Mouse (Mus musculus): ENCODE results near the gene Pibf1. TPM values are rescaled to one million over a fixed set of nuclear protein-coding genes. Genes with fewer than 3 reads are reported as not detected.
A peak's percentile ranks its signal among the peaks of the same experiment; 100 is the strongest.

Pibf1 gene
- polyA plus RNA-seq, 1 experiment from 2014 or later, result 26.3 TPM

GRCm38 (mm10) chr14:99218396-99219012, 119.3 kb downstream of the Pibf1 start:
- H3K27ac ChIP-seq, result no peak overlapping the region
- 77% methylated on average over 7 of the region's 7 CpGs for WGBS
- peaks cover 11% of the 10 kb centered on the region; the same call in 1 of the 2 replicates for H3K36me3 ChIP-seq
- H3K4me1 ChIP-seq (replicated peaks), result peaks cover 4% of the 10 kb centered on the region
- no peak for ATAC-seq (ENCODE audit: insufficient number of reproducible peaks, insufficient read depth, low FRiP score, low TSS enrichment, low read depth)
- H3K27me3 ChIP-seq, result no peaks in the 10 kb centered on the region
- H3K9me3 ChIP-seq, result no peaks in the 10 kb centered on the region
- no peak overlapping the region for H3K9ac ChIP-seq (replicated peaks)
- H3K4me3 ChIP-seq (replicated peaks), result no peak overlapping the region
- H3K4me2 ChIP-seq, result no peak overlapping the region

DNA sequence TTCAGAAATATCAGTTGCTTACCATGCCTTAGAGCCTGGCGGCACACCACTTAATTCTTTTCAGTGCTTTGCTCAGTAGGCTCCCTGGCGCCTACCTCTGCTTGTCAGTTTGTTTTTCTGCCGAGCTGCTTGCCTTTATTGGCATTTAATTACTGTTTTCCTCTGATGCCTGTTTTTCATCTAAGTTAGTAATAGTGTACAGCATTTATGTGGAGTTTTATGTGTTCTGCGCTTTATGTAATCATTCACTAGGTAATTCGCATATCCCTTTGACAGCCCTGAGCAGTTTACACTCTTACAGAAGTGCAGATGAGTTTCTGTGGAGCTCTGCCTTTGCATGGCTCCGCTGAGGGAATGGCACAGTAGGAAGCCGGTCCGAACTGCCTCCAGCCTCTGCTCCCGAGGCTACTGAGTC, 120.5 kb downstream of the Pibf1 start:
- Histone ChIP-seq H3K4me2 (peak overlapping the region; percentile 37), H3K9ac (replicated peaks) (no peak overlapping the region), H3K9me3 (no peaks in the 10 kb centered on the region), H3K27me3 (no peaks in the 10 kb centered on the region), H3K36me3 (peaks cover 7% of the 10 kb centered on the region; the same call in 1 of the 2 replicates), H3K27ac (peak overlapping the region; percentile 53; the same call in 1 of the 2 replicates), H3K4me3 (replicated peaks) (no peak overlapping the region), H3K4me1 (replicated peaks) (peaks cover 4% of the 10 kb centered on the region)
- ATAC-seq (ENCODE audit: insufficient number of reproducible peaks, insufficient read depth, low FRiP score, low TSS enrichment, low read depth), result peak; percentile 67
- 4% methylated on average over 9 of the region's 9 CpGs for WGBS

DNA sequence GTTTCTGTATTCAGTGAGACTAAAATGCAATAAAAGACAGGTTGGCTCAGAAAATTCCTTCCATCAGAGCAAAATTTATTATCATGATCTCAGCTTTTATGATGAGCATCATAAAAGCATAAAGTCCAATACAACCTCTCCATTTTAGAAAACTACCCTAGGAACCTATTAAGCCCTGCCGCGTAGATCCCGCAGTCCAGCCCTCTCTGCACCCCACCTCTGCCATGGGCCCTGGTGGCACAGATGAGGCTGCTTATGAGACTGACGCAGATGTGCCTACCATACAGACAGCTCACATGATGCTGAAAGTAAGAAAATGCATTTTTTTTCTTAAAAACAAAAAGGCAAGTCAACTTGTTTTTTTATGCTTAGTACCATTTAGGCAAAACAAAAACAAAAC, 126.7 kb downstream of the Pibf1 start:
- Histone ChIP-seq H3K9ac (replicated peaks) (no peak overlapping the region), H3K36me3 (0 out of 2 replicates have a peak, but pooled peaks cover 5% of the 10 kb centered on the region), H3K27ac (no peak overlapping the region), H3K4me2 (no peak overlapping the region), H3K9me3 (no peaks in the 10 kb centered on the region), H3K27me3 (no peaks in the 10 kb centered on the region), H3K4me3 (replicated peaks) (no peak overlapping the region), H3K4me1 (replicated peaks) (no peaks in the 10 kb centered on the region)
- WGBS, result 95% methylated on average over 4 of the region's 4 CpGs
- ATAC-seq (ENCODE audit: insufficient number of reproducible peaks, insufficient read depth, low FRiP score, low TSS enrichment, low read depth), result no peak

- 87% methylated on average over 11 of the region's 11 CpGs for WGBS
These were observed 130.0 kb downstream of the Pibf1 start for GRCm38 (mm10) chr14:99229071-99229780.

GRCm38 (mm10) chr14:99233056-99233455, 133.8 kb downstream of the Pibf1 start:
- Histone ChIP-seq H3K9me3 (no peaks in the 10 kb centered on the region), H3K4me2 (no peak overlapping the region), H3K4me1 (replicated peaks) (no peaks in the 10 kb centered on the region), H3K4me3 (replicated peaks) (no peak overlapping the region), H3K36me3 (peaks cover 16% of the 10 kb centered on the region; the same call in 1 of the 2 replicates), H3K27ac (no peak overlapping the region), H3K9ac (replicated peaks) (no peak overlapping the region), H3K27me3 (no peaks in the 10 kb centered on the region)
- no peak for ATAC-seq (ENCODE audit: insufficient number of reproducible peaks, insufficient read depth, low FRiP score, low TSS enrichment, low read depth)
- 90% methylated on average over 3 of the region's 3 CpGs for WGBS

More at GRCm38 (mm10) chr14:99229071-99229780, 130.0 kb downstream of the Pibf1 start:
- no peak for ATAC-seq (ENCODE audit: insufficient number of reproducible peaks, insufficient read depth, low FRiP score, low TSS enrichment, low read depth)
- Histone ChIP-seq H3K9me3 (no peaks in the 10 kb centered on the region), H3K9ac (replicated peaks) (no peak overlapping the region), H3K4me1 (replicated peaks) (no peaks in the 10 kb centered on the region), H3K4me2 (no peak overlapping the region), H3K36me3 (peaks cover 12% of the 10 kb centered on the region; the same call in 1 of the 2 replicates), H3K4me3 (replicated peaks) (no peak overlapping the region), H3K27me3 (no peaks in the 10 kb centered on the region), H3K27ac (no peak overlapping the region)

DNA sequence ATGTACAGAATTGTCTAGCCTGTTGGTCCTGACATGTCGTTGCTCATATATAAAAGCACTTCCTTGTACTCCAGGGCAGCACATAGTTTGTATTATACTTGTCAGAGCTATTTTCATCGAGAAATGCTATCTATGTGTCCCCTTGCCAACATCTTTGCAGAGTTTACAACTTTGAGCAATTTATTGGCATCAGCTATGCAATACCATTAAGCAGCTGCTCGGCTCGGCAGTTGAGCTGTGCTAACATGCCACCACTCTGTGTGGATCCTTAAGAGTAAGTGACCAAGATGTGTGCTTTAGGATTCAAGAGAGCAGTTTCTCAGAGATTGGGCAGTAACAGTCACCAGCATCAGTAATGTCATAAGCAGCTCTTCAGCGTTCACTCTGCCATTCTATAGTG, 137.9 kb downstream of the Pibf1 start:
- no peak overlapping the region for H3K27ac ChIP-seq
- H3K4me3 ChIP-seq (replicated peaks), result no peak overlapping the region
- H3K9me3 ChIP-seq, result no peaks in the 10 kb centered on the region
- H3K36me3 ChIP-seq, result peaks cover 16% of the 10 kb centered on the region; the same call in 1 of the 2 replicates
- no peak for ATAC-seq (ENCODE audit: insufficient number of reproducible peaks, insufficient read depth, low FRiP score, low TSS enrichment, low read depth)
- no peak overlapping the region for H3K9ac ChIP-seq (replicated peaks)
- no peaks in the 10 kb centered on the region for H3K27me3 ChIP-seq
- 83% methylated on average over 5 of the region's 5 CpGs for WGBS
- no peak overlapping the region for H3K4me2 ChIP-seq
- H3K4me1 ChIP-seq (replicated peaks), result no peaks in the 10 kb centered on the region

DNA sequence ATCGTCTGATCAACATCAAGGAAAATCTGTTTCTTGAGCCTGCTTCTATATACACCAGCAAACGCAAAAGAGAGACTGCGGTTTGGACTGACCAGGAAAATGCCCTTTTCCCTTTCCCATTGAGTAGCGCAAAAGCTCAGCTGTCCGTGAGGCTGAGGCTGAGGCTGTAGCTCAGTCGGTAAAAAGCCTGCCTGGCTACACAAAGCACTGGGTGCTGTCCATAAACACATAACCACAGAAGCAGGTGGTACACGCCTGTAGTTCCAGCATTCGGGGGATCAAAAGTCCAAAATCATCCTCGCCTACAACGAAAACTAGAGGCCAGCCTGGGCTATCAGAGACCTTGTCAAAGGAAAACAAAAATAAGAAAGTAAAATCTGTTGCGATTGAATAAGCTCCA, 141.3 kb downstream of the Pibf1 start:
- no peak overlapping the region for H3K4me2 ChIP-seq
- 89% methylated on average over 11 of the region's 11 CpGs for WGBS
- H3K27ac ChIP-seq, result no peak overlapping the region
- H3K36me3 ChIP-seq, result peaks cover 21% of the 10 kb centered on the region; the same call in 1 of the 2 replicates
- ATAC-seq (ENCODE audit: insufficient number of reproducible peaks, insufficient read depth, low FRiP score, low TSS enrichment, low read depth), result no peak
- H3K4me3 ChIP-seq (replicated peaks), result no peak overlapping the region
- H3K27me3 ChIP-seq, result no peaks in the 10 kb centered on the region
- H3K9me3 ChIP-seq, result no peaks in the 10 kb centered on the region
- no peak overlapping the region for H3K9ac ChIP-seq (replicated peaks)
- H3K4me1 ChIP-seq (replicated peaks), result no peaks in the 10 kb centered on the region

GRCm38 (mm10) chr14:99244508-99244907, 145.3 kb downstream of the Pibf1 start:
- Histone ChIP-seq H3K4me2 (no peak overlapping the region), H3K36me3 (peaks cover 19% of the 10 kb centered on the region; the same call in 1 of the 2 replicates), H3K27ac (no peak overlapping the region), H3K9ac (replicated peaks) (no peak overlapping the region), H3K4me3 (replicated peaks) (no peak overlapping the region), H3K4me1 (replicated peaks) (no peaks in the 10 kb centered on the region), H3K9me3 (no peaks in the 10 kb centered on the region), H3K27me3 (no peaks in the 10 kb centered on the region)
- ATAC-seq (ENCODE audit: insufficient number of reproducible peaks, insufficient read depth, low FRiP score, low TSS enrichment, low read depth), result no peak
- WGBS, result 71% methylated on average over 3 of the region's 3 CpGs

DNA sequence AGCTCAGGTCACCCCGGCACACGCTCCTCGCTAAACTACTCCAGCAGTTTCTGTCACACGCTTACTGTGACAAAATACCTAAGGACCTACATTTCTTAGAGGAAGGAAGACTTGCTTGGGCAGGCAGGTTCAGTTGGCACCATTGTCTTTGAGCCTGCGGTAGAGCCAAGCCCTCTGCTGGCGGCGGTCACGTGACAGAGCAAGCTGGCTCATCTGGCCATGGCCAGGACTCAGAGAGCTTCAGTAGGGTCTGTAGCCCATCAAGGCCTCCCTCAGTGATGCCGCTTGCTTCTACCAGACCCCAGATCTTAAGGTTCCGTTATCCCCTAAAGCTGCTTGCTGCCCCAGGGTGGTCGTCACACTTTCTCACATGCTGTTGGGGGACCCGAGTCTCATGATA, 162.8 kb downstream of the Pibf1 start:
- Histone ChIP-seq H3K9ac (replicated peaks) (no peak overlapping the region), H3K4me2 (no peak overlapping the region), H3K9me3 (no peaks in the 10 kb centered on the region), H3K4me3 (replicated peaks) (no peak overlapping the region), H3K36me3 (peaks cover 3% of the 10 kb centered on the region), H3K27me3 (no peaks in the 10 kb centered on the region), H3K4me1 (replicated peaks) (no peaks in the 10 kb centered on the region), H3K27ac (no peak overlapping the region)
- no peak for ATAC-seq (ENCODE audit: insufficient number of reproducible peaks, insufficient read depth, low FRiP score, low TSS enrichment, low read depth)
- WGBS, result 94% methylated on average over 12 of the region's 12 CpGs

DNA sequence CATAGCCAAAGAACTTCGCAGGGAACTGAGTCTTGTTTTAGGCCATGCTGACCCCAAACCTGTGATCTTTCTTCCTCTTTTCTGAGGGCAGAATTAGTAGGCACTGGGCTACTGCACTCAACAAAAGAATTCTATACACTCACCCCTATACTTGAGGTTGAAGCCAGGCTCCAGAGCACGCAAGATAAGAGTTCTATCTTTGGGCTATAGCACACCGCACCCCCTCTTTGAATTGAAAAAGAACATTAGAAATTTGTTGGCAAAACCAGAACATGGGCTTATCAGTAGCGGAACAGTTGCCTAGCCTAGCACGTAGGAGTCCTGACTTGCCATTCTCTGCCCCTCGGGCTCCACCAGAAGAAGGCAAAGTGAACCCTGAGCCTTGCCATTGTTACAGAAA, 164.6 kb downstream of the Pibf1 start:
- WGBS, result 95% methylated on average over 6 of the region's 6 CpGs
- Histone ChIP-seq H3K9ac (replicated peaks) (no peak overlapping the region), H3K4me3 (replicated peaks) (no peak overlapping the region), H3K27ac (no peak overlapping the region), H3K9me3 (no peaks in the 10 kb centered on the region), H3K27me3 (no peaks in the 10 kb centered on the region), H3K36me3 (no peaks in the 10 kb centered on the region), H3K4me2 (no peak overlapping the region), H3K4me1 (replicated peaks) (no peaks in the 10 kb centered on the region)
- ATAC-seq (ENCODE audit: insufficient number of reproducible peaks, insufficient read depth, low FRiP score, low TSS enrichment, low read depth), result no peak

GRCm38 (mm10) chr14:99265791-99266190, 166.6 kb downstream of the Pibf1 start:
- Histone ChIP-seq H3K27ac (no peak overlapping the region), H3K27me3 (no peaks in the 10 kb centered on the region), H3K9ac (replicated peaks) (no peak overlapping the region), H3K4me3 (replicated peaks) (no peak overlapping the region), H3K9me3 (no peaks in the 10 kb centered on the region), H3K4me2 (no peak overlapping the region), H3K36me3 (no peaks in the 10 kb centered on the region), H3K4me1 (replicated peaks) (no peaks in the 10 kb centered on the region)
- 94% methylated on average over 14 of the region's 14 CpGs for WGBS
- no peak for ATAC-seq (ENCODE audit: insufficient number of reproducible peaks, insufficient read depth, low FRiP score, low TSS enrichment, low read depth)

Data from limb, embryonic 12.5 days (tissue).